Mouse (Mus musculus) adipocyte (in vitro differentiated cells): ENCODE data around the gene Armc5.

Source experiments
- DNase-seq: peaks from one replicate; pipeline ENCODE4 v3.0.0-alpha.2; 2016; ENCODE audit warnings: low spot score

Gene Armc5

GRCm38 (mm10) chr7:128236856-128237592 is at the start of gene Armc5:
TSS of gene Armc5 (plus strand) at chr7:128237342.
- DNase-seq = peak; percentile 77

GRCm38 (mm10) chr7:128201607-128202006 is 35.5 kb upstream of the Armc5 start:
- no peak for DNase-seq

GRCm38 (mm10) chr7:128203071-128203470 is 34.1 kb upstream of the Armc5 start:
- no peak for DNase-seq

GRCm38 (mm10) chr7:128204179-128204578 is 33.0 kb upstream of the Armc5 start:
- no peak for DNase-seq

DNA sequence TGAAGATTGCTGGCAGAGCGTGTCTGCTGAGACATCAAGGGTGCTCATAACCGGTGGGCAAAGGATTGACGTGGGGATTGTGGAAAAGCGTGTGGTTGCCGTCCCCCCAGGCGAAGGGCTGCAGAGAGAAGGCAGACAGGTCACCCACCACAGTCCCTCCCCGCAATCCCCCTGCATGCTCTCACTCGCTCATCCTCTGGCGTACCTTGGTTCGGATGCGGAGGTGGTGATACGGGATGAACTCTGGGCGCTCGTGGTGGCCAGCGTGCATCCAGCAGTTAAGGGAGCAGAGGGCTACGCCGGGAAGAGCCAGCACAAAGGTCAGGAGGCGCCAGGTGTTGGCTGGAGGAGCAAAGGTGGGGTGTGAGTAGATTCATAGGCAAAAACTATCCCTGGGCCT is 31.4 kb upstream of the Armc5 start:
- no peak for DNase-seq

DNA sequence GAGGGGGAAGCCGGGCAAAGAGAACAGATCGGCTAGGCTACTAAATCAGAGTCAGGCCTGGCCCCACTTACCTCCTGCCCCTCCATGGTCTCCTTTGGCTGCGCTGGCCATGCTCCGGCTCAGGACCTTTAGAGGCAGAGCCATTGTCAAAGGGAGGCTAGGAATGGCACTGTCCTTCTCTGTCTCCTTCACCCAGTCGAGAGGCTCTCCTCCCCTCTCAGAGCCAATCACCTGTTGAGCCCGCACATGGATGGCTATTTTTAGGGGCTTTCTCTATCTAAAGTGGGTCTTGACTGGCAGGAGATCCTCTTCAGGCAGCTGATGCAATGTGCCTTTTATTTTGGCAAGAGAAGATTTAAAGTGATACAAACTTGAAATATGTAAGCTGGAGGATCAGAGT is 31.0 kb upstream of the Armc5 start, which contains the start of gene Cox6a2:
Gene Cox6a2 (minus strand): TSS at position 236 of the 400 bp plus-strand sequence.
- no peak for DNase-seq

DNA sequence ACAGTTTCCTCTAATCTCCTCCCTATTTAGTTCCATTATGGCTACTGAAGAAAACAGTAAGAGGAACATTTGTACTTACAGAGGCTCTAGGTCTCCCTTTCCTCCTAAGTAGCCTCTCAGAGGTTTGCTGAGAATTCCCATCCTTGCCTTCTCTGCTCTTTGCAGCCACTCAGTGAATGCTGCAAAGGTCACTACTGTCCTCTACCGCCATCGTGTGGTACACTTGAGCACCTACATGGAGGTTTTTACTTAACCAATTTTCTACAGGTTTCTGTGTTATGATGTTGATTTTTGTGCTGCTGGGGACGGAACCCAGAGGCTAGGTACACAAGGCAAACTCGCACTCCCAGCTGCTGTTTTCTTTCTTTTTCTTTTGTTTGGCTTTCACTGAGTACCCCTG is 29.0 kb upstream of the Armc5 start:
- peak; percentile 76 for DNase-seq

GRCm38 (mm10) chr7:128209826-128210225 is 27.3 kb upstream of the Armc5 start:
- no peak for DNase-seq

GRCm38 (mm10) chr7:128219952-128220351 is 17.2 kb upstream of the Armc5 start:
- DNase-seq = no peak

DNA sequence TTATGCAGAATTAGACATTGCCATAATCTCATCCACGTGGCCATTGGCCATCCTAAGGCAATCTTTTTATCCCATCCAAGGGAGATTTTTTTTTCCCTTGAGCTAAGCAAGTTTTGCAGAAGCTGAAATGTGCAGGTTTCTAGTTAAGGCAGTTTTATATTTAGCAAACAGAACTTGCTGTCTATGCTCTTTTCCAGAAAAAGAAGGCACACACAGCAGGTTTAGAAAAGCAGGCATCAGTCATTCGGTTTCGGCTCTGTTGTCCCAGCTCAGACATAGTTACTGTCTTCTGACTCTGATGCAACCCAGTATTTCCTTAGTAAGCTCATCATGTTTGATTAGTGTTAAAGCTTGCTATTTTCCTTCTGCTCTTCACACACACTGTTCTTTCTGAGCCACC is 16.2 kb upstream of the Armc5 start:
- no peak for DNase-seq

- no peak for DNase-seq
Observed at GRCm38 (mm10) chr7:128231741-128232140, 5.4 kb upstream of the Armc5 start.

DNA sequence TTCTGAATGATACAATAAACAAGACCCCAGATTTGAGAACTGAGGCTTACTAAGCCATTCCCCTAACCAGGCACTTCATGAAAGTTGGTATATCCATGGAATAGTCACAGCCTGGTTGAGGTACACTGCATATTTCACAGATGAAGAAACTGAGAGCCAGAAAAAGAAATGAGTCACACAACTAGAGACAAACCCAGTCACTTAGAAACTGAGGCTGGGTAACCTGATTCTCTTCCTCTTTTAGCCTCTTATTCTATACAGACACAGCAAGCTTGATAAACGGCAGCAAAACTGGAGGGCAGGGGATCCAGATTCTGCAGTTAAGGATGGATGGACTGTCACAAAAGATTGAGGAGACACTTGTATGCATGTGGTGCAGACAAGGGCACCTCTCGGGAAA is 2.3 kb upstream of the Armc5 start:
- DNase-seq = no peak

GRCm38 (mm10) chr7:128235481-128235880 is 1.7 kb upstream of the Armc5 start:
- DNase-seq = no peak

DNA sequence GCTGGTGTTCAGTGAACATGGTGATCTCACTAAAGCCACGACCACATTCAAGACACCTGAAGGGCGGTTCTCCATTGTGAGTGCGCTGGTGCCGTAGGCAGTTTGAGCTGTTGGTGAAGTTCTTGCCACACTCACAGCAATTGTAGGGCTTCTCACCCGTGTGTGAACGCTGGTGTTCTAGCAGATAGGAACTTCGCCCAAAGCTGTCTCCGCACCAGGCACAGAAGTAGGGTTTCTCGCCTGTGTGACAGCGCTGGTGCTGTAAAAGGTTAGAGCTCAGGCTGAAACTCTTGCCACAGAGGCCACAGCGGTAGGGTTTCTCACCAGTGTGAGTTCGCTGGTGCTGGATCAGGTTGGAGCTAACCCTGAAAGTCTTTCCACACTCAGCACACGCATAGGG is 716 bp upstream of the Armc5 start:
- DNase-seq = no peak

- no peak for DNase-seq
Observed at GRCm38 (mm10) chr7:128237593-128237926, 418 bp downstream of the Armc5 start.

- DNase-seq = peak; percentile 98
Observed at GRCm38 (mm10) chr7:128237927-128238778, 1.0 kb downstream of the Armc5 start, which contains the start of gene 9130023H24Rik. TSS of gene 9130023H24Rik (minus strand) at chr7:128238031.

DNA sequence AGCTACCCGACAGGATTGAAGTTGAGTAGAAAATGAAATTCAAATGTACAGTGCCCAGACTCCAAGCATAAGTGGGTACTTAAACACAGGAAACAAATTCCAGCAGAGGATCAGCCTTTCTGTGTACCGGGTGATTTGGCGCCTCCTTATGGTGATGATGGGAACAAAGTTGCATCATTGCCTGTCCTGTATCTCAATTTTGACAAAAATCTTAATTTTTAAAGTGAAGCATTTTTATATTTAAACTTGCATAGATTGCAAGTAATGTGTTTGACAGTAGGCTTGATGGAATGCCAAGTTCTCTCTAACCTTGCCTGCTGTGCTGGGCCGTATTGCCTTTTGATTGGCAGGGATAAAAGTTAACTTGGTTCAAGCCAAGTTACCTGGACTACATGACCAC is 1.8 kb downstream of the Armc5 start:
- DNase-seq = peak; percentile 68

DNA sequence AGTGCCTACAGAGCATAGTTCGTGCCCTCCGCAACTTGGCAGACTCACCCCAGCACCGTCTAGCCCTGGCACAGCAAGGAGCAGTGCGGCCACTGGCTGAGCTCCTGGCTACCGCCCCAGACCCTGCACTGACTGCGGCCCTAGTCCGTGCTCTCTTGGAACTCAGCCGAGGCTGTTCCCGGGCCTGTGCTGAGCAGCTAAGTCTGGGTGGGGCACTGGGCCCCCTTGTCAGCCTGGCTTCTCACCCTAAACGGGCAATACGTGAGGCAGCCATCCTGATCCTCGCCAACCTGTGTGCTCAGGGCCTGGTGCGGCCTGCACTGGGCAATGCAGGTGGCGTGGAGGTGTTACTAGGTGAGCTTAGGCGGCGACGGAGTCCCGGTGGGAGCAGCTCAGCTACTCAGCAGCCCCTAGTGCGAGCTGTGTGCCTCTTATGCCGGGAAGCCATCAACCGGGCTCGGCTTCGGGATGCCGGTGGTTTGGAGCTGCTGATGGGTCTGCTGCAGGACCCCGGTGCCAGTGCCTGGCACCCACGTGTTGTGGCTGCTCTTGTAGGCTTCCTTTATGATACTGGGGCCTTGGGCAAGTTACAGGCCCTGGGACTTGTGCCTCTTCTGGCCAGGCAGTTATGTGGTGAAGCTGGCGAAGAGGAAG is 3.1 kb downstream of the Armc5 start:
- DNase-seq = peak; percentile 18

GRCm38 (mm10) chr7:128242331-128242730 is 5.2 kb downstream of the Armc5 start:
- DNase-seq = no peak

GRCm38 (mm10) chr7:128243921-128244320 is 6.8 kb downstream of the Armc5 start:
- DNase-seq = no peak

GRCm38 (mm10) chr7:128244410-128245025 is 7.4 kb downstream of the Armc5 start:
- DNase-seq = no peak

- DNase-seq = no peak
Observed at GRCm38 (mm10) chr7:128245547-128245946, 8.4 kb downstream of the Armc5 start.
